37 mouse cellular contexts compared by ENCODE assay signal in the genomic region with DNA sequence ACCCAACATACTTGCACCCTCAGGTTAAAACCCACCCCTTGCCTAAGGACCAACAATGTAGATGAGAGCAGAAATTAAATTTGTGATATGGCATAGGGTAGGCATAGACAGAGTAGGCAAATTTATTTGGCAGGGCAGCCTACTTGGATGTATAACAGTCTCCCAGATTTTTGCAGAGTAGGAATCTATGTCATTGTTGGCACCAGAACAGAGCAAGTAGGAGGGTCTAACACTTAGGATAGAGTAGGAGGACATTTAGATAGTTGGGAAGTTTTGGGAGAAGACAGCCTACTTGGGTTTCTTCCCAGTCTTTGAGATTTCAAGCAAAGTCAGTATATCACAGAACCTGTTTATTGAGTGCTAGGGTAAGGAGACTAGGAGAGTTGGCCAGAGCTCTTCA. TPM values are rescaled to one million over a fixed set of nuclear protein-coding genes. Genes with fewer than 3 reads are reported as not detected.
DNase-seq lines count a peak whose midpoint lies in the region; ATAC-seq and TF ChIP-seq lines count a peak whose summit lies in the region.
"Had no signal": no experiment of that assay in that cellular context is flagged by ENCODE, and none has a peak within 500 bp of the region (broad histone marks: within the 10 kb centered on the region; RNA-seq: fewer than 3 reads in every experiment).

No protein-coding gene starts in this region.

- H3K9me3 ChIP-seq in lung, embryonic 14.5 days (ENCODE audit: low read depth, low read length), result no peaks in the 10 kb centered on the region
- no peaks in the 10 kb centered on the region for H3K9me3 ChIP-seq in lung, postnatal 0 days (ENCODE audit: low read length)
- H3K9me3 ChIP-seq: G1E; hindbrain, embryonic 15.5 days had no signal

- TF ChIP-seq POLR2A in lung, adult 2 months (IDR thresholded peaks at IDR 0.05; ENCODE audit: borderline replicate concordance, extremely low read depth, low read depth, low read length), result no peak

- no peak for TF ChIP-seq EP300 in lung, postnatal 0 days (IDR thresholded peaks at IDR 0.05)

- peak; percentile 0 for DNase-seq in left cerebral cortex, adult 11 months (ENCODE audit: low spot score)
- no peak for DNase-seq in left cerebral cortex, postnatal 10 days (ENCODE audit: extremely low spot score in 1 of 2, low spot score in 2 of 2)
- peak; percentile 19 for DNase-seq in lung, embryonic 14.5 days
- no peak for DNase-seq in lung, postnatal 10 days
- DNase-seq in lung, postnatal 0 days (ENCODE audit: low spot score), result peak; percentile 19
- DNase-seq in lung, adult 2 months, result no peak
- DNase-seq in telencephalon, adult 2 months (ENCODE audit: low read depth, low spot score), result peak; percentile 1
- DNase-seq: adrenal gland, postnatal 10 days; adrenal gland, postnatal 36 days; B cell, adult 2 months; cerebellum, adult 11-12 months; cerebellum, adult 8-10 months; cerebellum, postnatal 10 days; cerebellum, postnatal 36 days; embryo, embryonic 11 days; gastrocnemius, adult 2 months; gastrocnemius, postnatal 14 days; heart, adult 11 months had no signal

- H3K27me3 ChIP-seq in lung, embryonic 14.5 days (ENCODE audit: insufficient read depth, low read length), result no peaks in the 10 kb centered on the region
- H3K27me3 ChIP-seq in lung, postnatal 0 days (replicated peaks; ENCODE audit: insufficient read depth, low read length), result no peaks in the 10 kb centered on the region
- H3K27me3 ChIP-seq: embryonic facial prominence, embryonic 13.5 days; forebrain, embryonic 12.5 days; forebrain, embryonic 15.5 days; hindbrain, embryonic 12.5 days; hindbrain, embryonic 15.5 days; Patski had no signal

- no peak overlapping the region for H3K9ac ChIP-seq in lung, embryonic 14.5 days
- no peak overlapping the region for H3K9ac ChIP-seq in lung, postnatal 0 days (replicated peaks; ENCODE audit: low read depth)
- H3K9ac ChIP-seq: embryonic facial prominence, embryonic 13.5 days; forebrain, embryonic 12.5 days; forebrain, embryonic 15.5 days; hindbrain, embryonic 12.5 days; hindbrain, embryonic 15.5 days had no signal

- H3K4me3 ChIP-seq in lung, embryonic 14.5 days (ENCODE audit: low read depth, low read length), result no peak overlapping the region
- no peak overlapping the region for H3K4me3 ChIP-seq in lung, postnatal 0 days (ENCODE audit: low read depth, low read length)
- H3K4me3 ChIP-seq in lung, adult 2 months (replicated peaks; ENCODE audit: extremely low read depth, low read depth, low read length), result no peak overlapping the region
- H3K4me3 ChIP-seq: embryonic facial prominence, embryonic 10.5 days; embryonic facial prominence, embryonic 13.5 days; erythroblast, embryonic 14.5 days; forebrain, embryonic 12.5 days; forebrain, embryonic 15.5 days; gastrocnemius, adult 2 months; hindbrain, embryonic 12.5 days; hindbrain, embryonic 15.5 days had no signal

- no peaks in the 10 kb centered on the region for H3K36me3 ChIP-seq in lung, embryonic 14.5 days (ENCODE audit: insufficient read depth)
- no peaks in the 10 kb centered on the region for H3K36me3 ChIP-seq in lung, postnatal 0 days (ENCODE audit: insufficient read depth, low read length)
- H3K36me3 ChIP-seq: embryonic facial prominence, embryonic 10.5 days; embryonic facial prominence, embryonic 13.5 days; forebrain, embryonic 12.5 days; forebrain, embryonic 15.5 days; G1E; hindbrain, embryonic 12.5 days; hindbrain, embryonic 15.5 days had no signal

- intact Hi-C loops in left cerebral cortex, postnatal 10 days (cut with DNase I), result no loop called here

- H3K4me1 ChIP-seq in lung, embryonic 14.5 days (ENCODE audit: insufficient read depth), result no peaks in the 10 kb centered on the region
- H3K4me1 ChIP-seq in lung, postnatal 0 days (ENCODE audit: insufficient read depth, low read depth, low read length), result no peaks in the 10 kb centered on the region
- no peaks in the 10 kb centered on the region for H3K4me1 ChIP-seq in lung, adult 2 months (ENCODE audit: control insufficient read depth, insufficient read depth, low read length)
- H3K4me1 ChIP-seq: embryonic facial prominence, embryonic 10.5 days; embryonic facial prominence, embryonic 13.5 days; forebrain, embryonic 12.5 days; forebrain, embryonic 15.5 days; hindbrain, embryonic 12.5 days; hindbrain, embryonic 15.5 days had no signal

- ATAC-seq in lung, embryonic 14.5 days (ENCODE audit: insufficient read depth), result no peak
- ATAC-seq in lung, postnatal 0 days, result peak; percentile 21; the same call in 1 of the 2 replicates
- ATAC-seq: forebrain, embryonic 15.5 days; Patski had no signal

- no peak for TF ChIP-seq CTCF in lung, embryonic 14.5 days (IDR thresholded peaks at IDR 0.05; ENCODE audit: low read depth)
- no peak for TF ChIP-seq CTCF in lung, postnatal 0 days (IDR thresholded peaks at IDR 0.05)
- TF ChIP-seq CTCF in lung, adult 2 months (IDR thresholded peaks at IDR 0.05; ENCODE audit: insufficient read depth, low read length), result no peak

- no peak overlapping the region for H3K27ac ChIP-seq in lung, embryonic 14.5 days (ENCODE audit: low read depth)
- no peak overlapping the region for H3K27ac ChIP-seq in lung, postnatal 0 days (ENCODE audit: low read length)
- H3K27ac ChIP-seq: embryonic facial prominence, embryonic 10.5 days; embryonic facial prominence, embryonic 13.5 days; forebrain, embryonic 12.5 days; forebrain, embryonic 15.5 days; gastrocnemius, adult 2 months; hindbrain, embryonic 12.5 days; hindbrain, embryonic 15.5 days had no signal

- H3K4me2 ChIP-seq in lung, embryonic 14.5 days, result no peak overlapping the region
- no peak overlapping the region for H3K4me2 ChIP-seq in lung, postnatal 0 days (replicated peaks; ENCODE audit: low read depth, low read length)
- H3K4me2 ChIP-seq: embryonic facial prominence, embryonic 13.5 days; forebrain, embryonic 12.5 days; forebrain, embryonic 15.5 days; heart, embryonic 11.5 days; hindbrain, embryonic 12.5 days; hindbrain, embryonic 15.5 days had no signal

RNA-seq across cellular contexts. Expression of gene Olfr344, which starts 1.3 kb away (rescaled TPM):
- total RNA-seq in left cerebral cortex, postnatal 10 days (2021), result not detected
- polyA plus RNA-seq in lung, embryonic 14.5 days (2014; fragmentation: Nextera tagmentation; extraction: Ambion mirVana), result not detected in 2 replicates
- not detected in 2 replicates for polyA plus RNA-seq in lung, postnatal 0 days (2015; fragmentation: Nextera tagmentation; extraction: Ambion mirVana)
- not detected in 2 replicates for polyA plus RNA-seq in lung, adult 2 months (2012; rRNA removed)
- total RNA-seq: adrenal gland, adult 18-20 months; adrenal gland, postnatal 36 days; CH12.LX; gastrocnemius, adult 2 months; gastrocnemius, postnatal 14 days; gastrocnemius, postnatal 4 days; heart, postnatal 25 days; hematopoietic stem cell, adult 5-6 weeks had no signal
- polyA plus RNA-seq: embryonic facial prominence, embryonic 10.5 days; embryonic facial prominence, embryonic 13.5 days; erythroblast, embryonic 14.5 days; forebrain, embryonic 12.5 days; forebrain, embryonic 15.5 days; G1E; heart, embryonic 11.5 days; heart, embryonic 14.5 days; heart, postnatal 0 days; hindbrain, embryonic 12.5 days; hindbrain, embryonic 15.5 days had no signal

RNA-seq across cellular contexts. Expression of gene Olfr342, which starts 40.4 kb away (rescaled TPM):
- not detected for total RNA-seq in left cerebral cortex, postnatal 10 days (2021)
- not detected in 2 replicates for polyA plus RNA-seq in lung, embryonic 14.5 days (2014; fragmentation: Nextera tagmentation; extraction: Ambion mirVana)
- polyA plus RNA-seq in lung, postnatal 0 days (2015; fragmentation: Nextera tagmentation; extraction: Ambion mirVana), result not detected in 2 replicates
- polyA plus RNA-seq in lung, adult 2 months (2012; rRNA removed), result not detected in 2 replicates
- total RNA-seq: adrenal gland, adult 18-20 months; adrenal gland, postnatal 10 days; adrenal gland, postnatal 36 days; CH12.LX; gastrocnemius, adult 2 months; gastrocnemius, postnatal 14 days; gastrocnemius, postnatal 4 days; heart, adult 8-10 months; heart, postnatal 25 days; hematopoietic stem cell, adult 5-6 weeks had no signal
- polyA plus RNA-seq: cortical plate, adult 2 months; embryonic facial prominence, embryonic 10.5 days; embryonic facial prominence, embryonic 13.5 days; erythroblast, embryonic 14.5 days; forebrain, embryonic 12.5 days; forebrain, embryonic 15.5 days; G1E; heart, embryonic 11.5 days; heart, embryonic 14.5 days; heart, postnatal 0 days; hindbrain, embryonic 12.5 days; hindbrain, embryonic 15.5 days; Patski had no signal

Comparison
In these comparisons a context has a peak if more than half of its experiments do, and no peak if none do; other contexts are left out.
1. DNase-seq: peak in left cerebral cortex, adult 11 months (single experiment), lung, embryonic 14.5 days (single experiment), lung, postnatal 0 days (single experiment) and telencephalon, adult 2 months (single experiment); none in left cerebral cortex, postnatal 10 days (0 of 2), lung, postnatal 10 days (single experiment) and lung, adult 2 months (single experiment).